Mouse (Mus musculus) intestine, embryonic 14.5 days (tissue): ENCODE measurements around the gene Ints11. TPM values are rescaled to one million over a fixed set of nuclear protein-coding genes. Genes with fewer than 3 reads are reported as not detected.

Source experiments
- ATAC-seq: fragments of 200-750 bp; cut with Nextera tagmentation; replicated peaks from 2 replicates; pipeline ENCODE4 v1.8.0; 2017; ENCODE audit warnings: low read depth, moderate number of reproducible peaks, moderate TSS enrichment, moderate library complexity; ENCODE audit not compliant: low FRiP score, low TSS enrichment
- DNase-seq: peaks from one replicate; pipeline ENCODE4 v3.0.0-alpha.2; 2018; ENCODE audit warnings: low spot score
- H3K27ac ChIP-seq: fragments of 300-500 bp; sonication (generic); 2 replicates; pipeline ENCODE4 v1.5.1; 2014; ENCODE audit warnings: low read depth, mild to moderate bottlenecking, control low read depth
- H3K27me3 ChIP-seq: fragments of 300-500 bp; sonication (generic); replicated peaks from 2 replicates; pipeline ENCODE4 v1.6.1; 2014; ENCODE audit warnings: low read length, control low read depth; ENCODE audit not compliant: control insufficient read depth, insufficient read depth
- H3K36me3 ChIP-seq: fragments of 300-500 bp; sonication (generic); 2 replicates; pipeline ENCODE4 v1.6.1; 2014; ENCODE audit warnings: low read length, control low read depth; ENCODE audit not compliant: control insufficient read depth, insufficient read depth
- H3K4me1 ChIP-seq: fragments of 300-500 bp; sonication (generic); replicated peaks from 2 replicates; pipeline ENCODE4 v1.6.1; 2014; ENCODE audit warnings: low read length, control low read depth, mixed read lengths; ENCODE audit not compliant: control insufficient read depth, insufficient read depth
- H3K4me2 ChIP-seq: fragments of 300-500 bp; sonication (generic); 2 replicates; pipeline ENCODE4 v1.6.1; 2014; ENCODE audit warnings: low read length
- H3K4me3 ChIP-seq: fragments of 300-500 bp; sonication (generic); 2 replicates; pipeline ENCODE4 v1.5.1; 2014; ENCODE audit warnings: low read depth, low read length, control low read depth, mixed read lengths
- H3K9ac ChIP-seq: fragments of 300-500 bp; sonication (generic); 2 replicates; pipeline ENCODE4 v1.6.1; 2014; ENCODE audit warnings: mild to moderate bottlenecking, low read length
- H3K9me3 ChIP-seq: fragments of 300-500 bp; sonication (generic); 2 replicates; pipeline ENCODE4 v1.6.1; 2016; ENCODE audit warnings: low read length, control low read depth; ENCODE audit not compliant: control insufficient read depth
- WGBS: fragments of 180-500 bp; shearing (Covaris S2); extraction: QIAGEN DNeasy Blood & Tissue Kit; methylation state at CpG from one replicate; pipeline ENCODE4 v1.1.7; 2014; 5-methylcytosine and 5-hydroxymethylcytosine counted together
- polyA plus RNA-seq: library from polyadenylated mRNA; unstranded; fragments of >200 nt; fragmentation: Nextera tagmentation; extraction: Ambion mirVana; gene quantifications from 2 replicates; pipeline ENCODE4 v1.2.1, GENCODE M21; 2014

Gene Ints11
- polyA plus RNA-seq, 1 experiment from 2014 or later = 69.3 TPM

DNA sequence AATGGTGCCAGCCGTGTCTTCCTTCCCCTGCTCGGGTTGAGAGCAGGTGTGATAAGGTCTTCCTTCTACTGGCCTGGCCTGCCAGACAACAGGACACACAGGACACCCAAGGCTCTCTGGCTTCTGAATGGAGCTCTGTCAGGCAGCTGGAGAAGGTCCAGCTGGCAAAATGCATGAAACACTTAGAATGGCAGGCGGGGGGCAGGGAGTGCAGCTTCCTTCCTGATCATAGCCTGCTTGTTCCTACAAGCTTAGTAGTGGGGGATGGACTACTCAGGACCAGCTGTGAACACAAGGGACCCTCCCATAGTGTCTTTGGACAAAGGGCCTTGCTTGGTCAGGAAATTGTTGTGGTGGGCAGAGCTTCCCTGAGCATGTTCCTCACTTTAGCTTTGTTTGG is 31.9 kb downstream of the Ints11 start:
- Histone ChIP-seq H3K4me3 (no peak overlapping the region), H3K9me3 (no peaks in the 10 kb centered on the region), H3K9ac (no peak overlapping the region), H3K36me3 (peaks cover 73% of the 10 kb centered on the region), H3K4me2 (no peak overlapping the region), H3K27me3 (no peaks in the 10 kb centered on the region), H3K27ac (no peak overlapping the region), H3K4me1 (no peaks in the 10 kb centered on the region)
- ATAC-seq = no peak
- no peak for DNase-seq
- WGBS = 64% methylated on average over 3 of the region's 3 CpGs

DNA sequence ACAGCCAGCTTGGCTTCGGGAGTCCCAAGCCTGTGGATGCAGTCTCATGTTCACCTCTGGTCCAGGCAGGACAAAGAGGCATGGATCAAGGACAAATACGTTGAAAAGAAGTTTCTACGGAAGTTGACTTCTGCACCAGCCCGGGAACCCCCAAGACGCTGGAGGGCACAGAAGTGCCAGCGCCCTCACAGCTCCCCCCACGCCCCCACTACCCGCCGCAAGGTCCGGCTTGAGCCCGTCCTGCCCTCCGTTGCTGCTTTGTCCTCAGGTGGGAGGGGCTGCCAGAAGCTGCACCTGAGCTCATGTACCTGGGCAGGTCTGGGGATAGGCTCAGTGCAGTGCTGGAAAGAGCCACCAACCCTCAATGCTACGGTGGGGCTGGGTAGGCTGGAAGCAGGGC is 33.9 kb downstream of the Ints11 start:
- WGBS = 93% methylated on average over 13 of the region's 13 CpGs
- H3K36me3 ChIP-seq = peaks cover 64% of the 10 kb centered on the region
- ATAC-seq (no peak), DNase-seq (no peak)
- H3K27ac ChIP-seq = no peak overlapping the region
- H3K4me1 ChIP-seq = no peaks in the 10 kb centered on the region
- no peaks in the 10 kb centered on the region for H3K9me3 ChIP-seq
- H3K9ac ChIP-seq = no peak overlapping the region
- H3K4me3 ChIP-seq = no peak overlapping the region
- H3K4me2 ChIP-seq = no peak overlapping the region
- H3K27me3 ChIP-seq = no peaks in the 10 kb centered on the region

DNA sequence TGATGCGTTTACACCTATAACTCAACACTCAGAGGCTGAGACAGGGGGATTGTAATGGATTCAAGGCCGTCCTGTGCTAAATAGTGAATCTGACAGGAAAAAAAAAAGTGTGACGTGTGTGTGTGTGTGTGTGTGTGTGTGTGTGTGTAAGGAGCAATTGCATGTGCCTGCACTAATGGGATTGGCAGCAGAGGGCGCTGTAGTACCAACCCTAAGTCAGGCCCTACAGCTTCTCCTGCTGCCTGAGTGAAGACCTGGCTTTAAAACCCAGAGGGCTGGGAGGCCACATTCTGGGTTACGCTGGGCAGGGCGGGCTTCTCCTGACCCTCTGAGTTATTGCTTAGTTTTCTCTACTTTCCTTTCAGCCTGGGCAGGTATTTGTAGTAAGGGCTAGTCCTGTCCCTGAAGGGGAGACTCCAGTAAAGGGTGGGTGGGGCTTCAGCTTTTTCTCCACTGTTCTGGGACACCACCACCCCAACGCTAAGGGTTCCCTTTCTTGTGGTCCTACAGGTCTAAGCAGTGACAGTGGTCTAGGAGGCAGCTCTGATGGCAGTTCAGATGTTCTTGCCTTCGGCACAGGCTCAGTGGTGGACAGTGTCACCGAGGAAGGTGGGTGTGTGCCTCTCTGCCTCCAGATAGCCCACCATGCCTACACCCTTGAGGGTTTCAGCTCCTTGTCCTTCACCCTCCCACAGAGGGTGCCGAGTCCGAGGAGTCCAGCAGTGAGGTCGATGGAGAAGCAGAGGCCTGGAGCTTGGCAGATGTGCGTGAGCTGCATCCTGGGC is 35.2 kb downstream of the Ints11 start:
- Histone ChIP-seq H3K9me3 (no peaks in the 10 kb centered on the region), H3K27ac (no peak overlapping the region), H3K4me3 (no peak overlapping the region), H3K36me3 (peaks cover 59% of the 10 kb centered on the region), H3K4me1 (no peaks in the 10 kb centered on the region), H3K27me3 (no peaks in the 10 kb centered on the region), H3K9ac (no peak overlapping the region), H3K4me2 (no peak overlapping the region)
- WGBS = 92% methylated on average over 13 of the region's 13 CpGs
- DNase-seq = no peak
- no peak for ATAC-seq

DNA sequence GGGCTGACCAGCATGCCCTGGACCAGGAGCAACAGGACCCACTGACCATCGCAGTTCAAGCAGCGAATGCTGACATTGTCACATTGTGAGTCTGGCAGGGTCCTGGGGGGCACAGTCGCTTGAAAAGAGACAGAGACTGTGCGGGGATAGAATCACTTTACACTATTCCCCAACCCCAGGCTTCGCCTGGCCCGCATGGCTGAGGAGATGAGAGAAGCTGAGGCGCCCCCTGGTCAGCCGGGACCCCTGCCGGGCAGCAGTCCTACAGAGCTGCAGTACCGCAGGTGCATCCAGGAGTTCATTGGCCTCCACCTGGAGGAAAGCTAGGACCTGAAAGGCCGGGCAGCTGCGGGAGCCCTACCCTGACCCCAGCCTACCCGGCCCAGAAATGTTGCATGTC is 36.3 kb downstream of the Ints11 start:
- Histone ChIP-seq H3K27ac (no peak overlapping the region), H3K4me2 (no peak overlapping the region), H3K36me3 (peaks cover 50% of the 10 kb centered on the region), H3K4me3 (no peak overlapping the region), H3K4me1 (no peaks in the 10 kb centered on the region), H3K9me3 (no peaks in the 10 kb centered on the region), H3K27me3 (no peaks in the 10 kb centered on the region), H3K9ac (no peak overlapping the region)
- ATAC-seq = no peak
- no peak for DNase-seq
- WGBS = 90% methylated on average over 13 of the region's 13 CpGs

DNA sequence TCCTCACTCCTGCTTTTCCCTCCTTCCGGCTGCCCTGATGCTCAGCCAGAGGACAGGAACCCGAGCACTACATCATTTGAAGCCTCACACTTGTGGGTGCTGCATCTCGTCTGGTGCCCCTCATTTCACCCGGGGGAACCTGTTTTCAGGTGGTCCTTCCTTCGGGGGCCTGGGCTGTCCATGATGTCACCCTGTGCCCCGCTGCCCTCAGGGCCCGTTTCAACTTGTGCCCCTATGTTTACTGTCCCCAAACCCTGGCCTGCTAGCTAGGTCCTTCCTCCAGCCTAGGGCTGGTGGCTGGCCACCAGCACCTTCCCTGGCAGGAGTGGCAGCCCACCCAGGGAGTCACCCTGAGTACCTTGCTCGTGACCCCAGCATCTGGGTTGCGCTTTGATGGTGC is 36.8 kb downstream of the Ints11 start:
- no peaks in the 10 kb centered on the region for H3K4me1 ChIP-seq
- ATAC-seq (no peak), DNase-seq (no peak)
- H3K27ac ChIP-seq = no peak overlapping the region
- no peaks in the 10 kb centered on the region for H3K27me3 ChIP-seq
- WGBS = 77% methylated on average over 9 of the region's 9 CpGs
- H3K36me3 ChIP-seq = peaks cover 45% of the 10 kb centered on the region
- no peak overlapping the region for H3K9ac ChIP-seq
- no peak overlapping the region for H3K4me2 ChIP-seq
- no peaks in the 10 kb centered on the region for H3K9me3 ChIP-seq
- no peak overlapping the region for H3K4me3 ChIP-seq

DNA sequence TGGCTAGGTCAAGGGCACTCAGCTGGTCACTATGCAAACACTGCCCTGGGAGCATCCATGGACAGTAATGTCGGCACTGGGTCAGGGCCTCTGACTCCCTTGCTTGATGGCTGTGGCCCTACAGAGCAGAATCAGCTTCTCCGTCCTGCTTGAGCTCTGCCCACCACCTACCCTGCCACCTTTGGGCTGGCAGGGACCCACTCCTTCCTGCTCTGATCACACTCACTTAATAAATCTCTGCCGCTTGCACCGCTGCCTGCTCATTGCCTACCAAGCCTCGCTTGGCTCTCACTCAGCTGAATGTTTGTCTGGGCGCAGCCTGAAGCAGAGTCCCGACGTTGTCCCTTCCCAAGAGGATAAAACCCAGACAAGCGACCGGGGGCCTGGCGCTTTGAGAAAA is 37.7 kb downstream of the Ints11 start:
- H3K27me3 ChIP-seq = no peaks in the 10 kb centered on the region
- no peak overlapping the region for H3K4me3 ChIP-seq
- H3K4me2 ChIP-seq = no peak overlapping the region
- no peak overlapping the region for H3K9ac ChIP-seq
- H3K4me1 ChIP-seq = no peaks in the 10 kb centered on the region
- H3K27ac ChIP-seq = no peak overlapping the region
- no peak for DNase-seq
- ATAC-seq = no peak
- peaks cover 36% of the 10 kb centered on the region for H3K36me3 ChIP-seq
- H3K9me3 ChIP-seq = no peaks in the 10 kb centered on the region
- 78% methylated on average over 11 of the region's 11 CpGs for WGBS

DNA sequence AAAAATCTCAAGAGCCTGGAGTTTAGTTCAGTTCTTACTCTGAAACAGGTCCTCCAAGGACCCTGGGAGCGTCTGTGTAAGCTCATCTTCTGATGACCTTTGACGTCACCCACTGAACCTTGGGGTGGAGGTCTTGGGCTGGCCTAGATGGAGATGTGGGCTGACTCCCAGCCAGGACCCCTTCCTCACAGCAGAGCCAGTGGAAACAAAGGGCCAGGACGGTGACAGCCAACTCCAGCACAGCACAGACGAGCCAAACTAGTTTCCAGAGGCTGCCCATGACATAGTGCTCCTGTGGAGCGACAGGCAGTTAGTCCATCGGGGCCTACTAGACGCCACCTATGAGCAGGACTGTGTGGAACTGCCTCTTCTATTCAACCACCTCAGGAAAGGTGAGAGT is 38.9 kb downstream of the Ints11 start:
- Histone ChIP-seq H3K4me3 (no peak overlapping the region), H3K9me3 (no peaks in the 10 kb centered on the region), H3K27me3 (no peaks in the 10 kb centered on the region), H3K36me3 (peaks cover 23% of the 10 kb centered on the region), H3K9ac (no peak overlapping the region), H3K4me2 (no peak overlapping the region), H3K27ac (no peak overlapping the region), H3K4me1 (no peaks in the 10 kb centered on the region)
- 79% methylated on average over 7 of the region's 7 CpGs for WGBS
- no peak for DNase-seq
- ATAC-seq = no peak

DNA sequence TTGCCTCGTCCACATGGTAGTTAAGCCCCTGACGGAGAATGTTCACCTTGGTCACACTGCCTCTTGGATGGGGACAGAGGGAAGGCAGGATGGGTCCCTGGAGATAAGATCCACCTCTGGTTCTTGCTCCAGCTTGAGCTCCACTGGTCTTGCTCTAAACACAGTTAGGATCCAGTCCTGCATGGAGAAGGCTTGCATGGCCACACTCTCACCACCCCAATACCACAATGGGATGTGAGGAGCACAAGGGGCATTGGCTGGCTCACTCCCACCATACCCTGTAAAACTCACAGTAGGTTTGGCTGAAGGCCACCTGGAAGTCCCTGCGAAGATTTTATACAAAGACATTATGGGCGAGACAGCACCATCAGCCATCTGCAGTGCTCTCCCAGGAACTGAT is 39.4 kb downstream of the Ints11 start:
- no peak overlapping the region for H3K9ac ChIP-seq
- WGBS = 91% methylated on average over 4 of the region's 4 CpGs
- H3K4me2 ChIP-seq = no peak overlapping the region
- no peaks in the 10 kb centered on the region for H3K9me3 ChIP-seq
- peaks cover 19% of the 10 kb centered on the region for H3K36me3 ChIP-seq
- no peak for DNase-seq
- no peaks in the 10 kb centered on the region for H3K4me1 ChIP-seq
- H3K27me3 ChIP-seq = no peaks in the 10 kb centered on the region
- H3K4me3 ChIP-seq = no peak overlapping the region
- ATAC-seq = no peak
- H3K27ac ChIP-seq = no peak overlapping the region

DNA sequence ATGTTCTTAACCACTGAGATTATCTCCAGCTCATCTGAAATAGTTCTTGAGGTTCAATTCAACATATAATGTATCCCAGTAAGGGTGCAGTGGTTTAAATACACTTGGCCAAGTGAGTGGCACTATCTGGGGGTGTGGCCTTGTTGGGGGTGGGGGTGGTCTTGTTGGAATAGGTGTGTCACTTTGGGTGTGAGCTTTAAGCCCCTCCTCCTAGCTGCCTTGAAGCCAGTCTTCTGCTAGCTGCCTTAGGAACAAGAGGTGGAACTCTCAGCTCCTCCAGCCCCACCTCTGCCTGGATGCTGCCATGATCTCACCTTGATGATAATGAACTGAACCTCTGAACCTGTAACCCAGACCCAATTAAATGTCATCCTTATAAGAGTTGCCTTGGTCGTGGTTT is 62.7 kb downstream of the Ints11 start:
- H3K9me3 ChIP-seq = no peaks in the 10 kb centered on the region
- no peak overlapping the region for H3K9ac ChIP-seq
- H3K4me3 ChIP-seq = no peak overlapping the region
- WGBS = 61% methylated on average over 1 of the region's 1 CpGs
- H3K4me1 ChIP-seq = no peaks in the 10 kb centered on the region
- H3K36me3 ChIP-seq = no peaks in the 10 kb centered on the region
- H3K4me2 ChIP-seq = no peak overlapping the region
- DNase-seq (no peak), ATAC-seq (no peak)
- H3K27me3 ChIP-seq = no peaks in the 10 kb centered on the region
- no peak overlapping the region for H3K27ac ChIP-seq
